In genomic region chr7:99518954-99519644, GRCm38 (mm10) we compare ENCODE assay signal across 13 mouse cellular contexts. TPM values are rescaled to one million over a fixed set of nuclear protein-coding genes. Genes with fewer than 3 reads are reported as not detected.
A peak's percentile ranks its signal among the peaks of the same experiment; 100 is the strongest.
DNase-seq lines count a peak whose midpoint lies in the region; ATAC-seq and TF ChIP-seq lines count a peak whose summit lies in the region.
"Had no signal": no experiment of that assay in that cellular context is flagged by ENCODE, and none has a peak within 500 bp of the region (broad histone marks: within the 10 kb centered on the region; RNA-seq: fewer than 3 reads in every experiment).

No protein-coding gene starts in this region.

- no peaks in the 10 kb centered on the region for H3K36me3 ChIP-seq in liver, embryonic 13.5 days
- H3K36me3 ChIP-seq in stomach, postnatal 0 days (ENCODE audit: control insufficient read depth, insufficient read depth, low read length): no peaks in the 10 kb centered on the region
- H3K36me3 ChIP-seq: embryonic facial prominence, embryonic 13.5 days; heart, embryonic 13.5 days; hindbrain, embryonic 15.5 days had no signal

- ATAC-seq in liver, embryonic 13.5 days (ENCODE audit: low read depth): no peak
- peak; percentile 72 for ATAC-seq in stomach, postnatal 0 days (ENCODE audit: low FRiP score, low TSS enrichment)
- no peak for ATAC-seq in megakaryocyte, adult 5-6 weeks (ENCODE audit: poor library complexity, severe bottlenecking)

- H3K9ac ChIP-seq in liver, embryonic 13.5 days: no peak overlapping the region
- H3K9ac ChIP-seq in stomach, postnatal 0 days (ENCODE audit: low read length): no peak overlapping the region
- H3K9ac ChIP-seq: embryonic facial prominence, embryonic 13.5 days; heart, embryonic 13.5 days; hindbrain, embryonic 15.5 days had no signal

- H3K9me3 ChIP-seq in liver, embryonic 13.5 days (replicated peaks): no peaks in the 10 kb centered on the region
- H3K9me3 ChIP-seq in stomach, postnatal 0 days (ENCODE audit: control insufficient read depth, low read length): no peaks in the 10 kb centered on the region
- H3K9me3 ChIP-seq: embryonic facial prominence, embryonic 13.5 days; hindbrain, embryonic 15.5 days had no signal

- H3K4me2 ChIP-seq in liver, embryonic 13.5 days: no peak overlapping the region
- H3K4me2 ChIP-seq in stomach, postnatal 0 days (replicated peaks; ENCODE audit: low read depth): no peak overlapping the region
- H3K4me2 ChIP-seq: embryonic facial prominence, embryonic 13.5 days; heart, embryonic 13.5 days; hindbrain, embryonic 15.5 days had no signal

- H3K27ac ChIP-seq in liver, embryonic 13.5 days: 0 out of 2 replicates have a peak overlapping the region, but pooled peaks have one; percentile 32
- H3K27ac ChIP-seq in stomach, postnatal 0 days (replicated peaks): peak overlapping the region; percentile 42; the same call in 1 of the 2 replicates
- H3K27ac ChIP-seq: embryonic facial prominence, embryonic 13.5 days; heart, embryonic 13.5 days; hindbrain, embryonic 15.5 days had no signal

- TF ChIP-seq EP300 in stomach, postnatal 0 days (optimal IDR thresholded peaks at IDR 0.05): peak; percentile 59

- DNase-seq in lung, adult 18-20 months: peak; percentile 59 to 81
- no peak for DNase-seq in lung, postnatal 14 days
- peak; percentile 61 for DNase-seq in NIH3T3 (ENCODE audit: low read depth)
- DNase-seq in liver, embryonic 13.5 days: no peak
- DNase-seq in stomach, postnatal 0 days (ENCODE audit: low spot score): peak; percentile 69
- DNase-seq in cerebellum, postnatal 14 days: no peak
- DNase-seq: cerebellum, adult 9-11 months; left cerebral cortex, postnatal 4 days had no signal

- peaks cover 40% of the 10 kb centered on the region for H3K4me1 ChIP-seq in liver, embryonic 13.5 days (replicated peaks)
- H3K4me1 ChIP-seq in stomach, postnatal 0 days (replicated peaks; ENCODE audit: control insufficient read depth, insufficient read depth): no peaks in the 10 kb centered on the region
- H3K4me1 ChIP-seq: embryonic facial prominence, embryonic 13.5 days; hindbrain, embryonic 15.5 days had no signal

- WGBS in liver, embryonic 13.5 days (ENCODE audit: insufficient replicate concordance): 63% methylated on average over 4 of the region's 4 CpGs
- 36% methylated on average over 4 of the region's 4 CpGs for WGBS in stomach, postnatal 0 days

- no peak for TF ChIP-seq CTCF in stomach, postnatal 0 days (IDR thresholded peaks at IDR 0.05; ENCODE audit: low read depth)

- no peaks in the 10 kb centered on the region for H3K27me3 ChIP-seq in liver, embryonic 13.5 days
- H3K27me3 ChIP-seq in stomach, postnatal 0 days (ENCODE audit: control insufficient read depth, insufficient read depth, low read length): no peaks in the 10 kb centered on the region
- H3K27me3 ChIP-seq: embryonic facial prominence, embryonic 13.5 days; heart, embryonic 13.5 days; hindbrain, embryonic 15.5 days; megakaryocyte, embryonic 14.5 days had no signal

- no peak overlapping the region for H3K4me3 ChIP-seq in liver, embryonic 13.5 days (replicated peaks)
- H3K4me3 ChIP-seq in stomach, postnatal 0 days (ENCODE audit: low read depth, low read length): no peak overlapping the region
- H3K4me3 ChIP-seq: embryonic facial prominence, embryonic 13.5 days; heart, embryonic 13.5 days; hindbrain, embryonic 15.5 days; megakaryocyte, embryonic 14.5 days had no signal

RNA-seq across cellular contexts. Expression of gene Arrb1, which starts 16.2 kb away (rescaled TPM):
- polyA plus RNA-seq in liver, embryonic 13.5 days (2015; fragmentation: Nextera tagmentation; extraction: Ambion mirVana): 96.5 and 121 TPM in 2 replicates
- 3.6 and 4.4 TPM in 2 replicates for polyA plus RNA-seq in stomach, postnatal 0 days (2015; fragmentation: Nextera tagmentation; extraction: Ambion mirVana)
- total RNA-seq in megakaryocyte, adult 5-6 weeks (2015): 41.1 and 43.8 TPM in 2 replicates
- 91.7 and 96.9 TPM in 2 replicates for total RNA-seq in megakaryocyte, adult 5-6 weeks (2017)

RNA-seq across cellular contexts. Expression of gene Rps3, which starts 35.6 kb away (rescaled TPM):
- 741 and 746 TPM in 2 replicates for polyA plus RNA-seq in liver, embryonic 13.5 days (2015; fragmentation: Nextera tagmentation; extraction: Ambion mirVana)
- polyA plus RNA-seq in stomach, postnatal 0 days (2015; fragmentation: Nextera tagmentation; extraction: Ambion mirVana): 688 and 733 TPM in 2 replicates
- total RNA-seq in megakaryocyte, adult 5-6 weeks (2015): 992 and 1,050 TPM in 2 replicates
- total RNA-seq in megakaryocyte, adult 5-6 weeks (2017): 1,038 and 1,097 TPM in 2 replicates

RNA-seq across cellular contexts. Expression of gene Klhl35, which starts 53.3 kb away (rescaled TPM):
- polyA plus RNA-seq in liver, embryonic 13.5 days (2015; fragmentation: Nextera tagmentation; extraction: Ambion mirVana): 0.12 and 0.21 TPM in 2 replicates
- polyA plus RNA-seq in stomach, postnatal 0 days (2015; fragmentation: Nextera tagmentation; extraction: Ambion mirVana): 0.97 and 1.3 TPM in 2 replicates
- 1.0 and 1.1 TPM in 2 replicates for total RNA-seq in megakaryocyte, adult 5-6 weeks (2015)
- not detected in 2 replicates for total RNA-seq in megakaryocyte, adult 5-6 weeks (2017)

Comparison
In these comparisons a context has a peak if more than half of its experiments do, and no peak if none do; other contexts are left out.
1. DNase-seq: peak in lung, adult 18-20 months (2 of 2), NIH3T3 (single experiment) and stomach, postnatal 0 days (single experiment); none in lung, postnatal 14 days (single experiment), liver, embryonic 13.5 days (single experiment) and cerebellum, postnatal 14 days (0 of 2).
2. RNA of gene Arrb1, which starts 16.2 kb away (polyA plus RNA-seq): 96.5 to 121 TPM in liver, embryonic 13.5 days; 3.6 to 4.4 TPM in stomach, postnatal 0 days; every median in the first group is over 10 times any median in the second.